8 mouse cellular contexts compared by ENCODE assay signal in genomic region chr5:77089294-77089693, GRCm38 (mm10). TPM values are rescaled to one million over a fixed set of nuclear protein-coding genes. Genes with fewer than 3 reads are reported as not detected.
DNase-seq lines count a peak whose midpoint lies in the region; ATAC-seq and TF ChIP-seq lines count a peak whose summit lies in the region.

No protein-coding gene starts in this region.

- H3K36me3 ChIP-seq in forebrain, embryonic 10.5 days (replicated peaks): peaks cover 7% of the 10 kb centered on the region; the same call in 1 of the 2 replicates
- H3K36me3 ChIP-seq in forebrain, embryonic 15.5 days: no peaks in the 10 kb centered on the region
- H3K36me3 ChIP-seq in E14TG2a.4 (ENCODE audit: insufficient read depth, low read length): no peaks in the 10 kb centered on the region
- no peaks in the 10 kb centered on the region for H3K36me3 ChIP-seq in spleen, adult 2 months (ENCODE audit: control insufficient read depth, insufficient read depth, low read length)

- TF ChIP-seq POLR2A in spleen, adult 2 months (IDR thresholded peaks at IDR 0.05; ENCODE audit: low read depth, low read length): no peak

- no peak overlapping the region for H3K4me2 ChIP-seq in forebrain, embryonic 15.5 days (replicated peaks)

- H3K4me3 ChIP-seq in forebrain, embryonic 10.5 days: no peak overlapping the region
- H3K4me3 ChIP-seq in forebrain, embryonic 15.5 days: no peak overlapping the region
- H3K4me3 ChIP-seq in E14TG2a.4 (replicated peaks; ENCODE audit: low read length): no peak overlapping the region
- no peak overlapping the region for H3K4me3 ChIP-seq in spleen, adult 2 months (ENCODE audit: extremely low read depth, insufficient read depth, insufficient read length)

- no peaks in the 10 kb centered on the region for H3K9me3 ChIP-seq in forebrain, embryonic 10.5 days
- no peaks in the 10 kb centered on the region for H3K9me3 ChIP-seq in forebrain, embryonic 15.5 days
- no peaks in the 10 kb centered on the region for H3K9me3 ChIP-seq in E14TG2a.4 (ENCODE audit: low read length)

- H3K27me3 ChIP-seq in forebrain, embryonic 10.5 days (ENCODE audit: poor library complexity, severe bottlenecking): peaks cover 51% of the 10 kb centered on the region
- H3K27me3 ChIP-seq in forebrain, embryonic 15.5 days: 0 out of 2 replicates have a peak, but pooled peaks cover 6% of the 10 kb centered on the region
- peaks cover 22% of the 10 kb centered on the region for H3K27me3 ChIP-seq in E14TG2a.4 (ENCODE audit: insufficient read depth, low read length)
- H3K27me3 ChIP-seq in spleen, adult 2 months (ENCODE audit: control insufficient read depth, insufficient read depth, low read length): no peaks in the 10 kb centered on the region

- intact Hi-C loops in gastrocnemius, postnatal 36 days (cut with DNase I): loop anchor here (5.0 kb wide), 3 partner anchors 78 to 932 kb away; no protein-coding TSS in a partner anchor

- peaks cover 50% of the 10 kb centered on the region for H3K4me1 ChIP-seq in forebrain, embryonic 10.5 days
- H3K4me1 ChIP-seq in forebrain, embryonic 15.5 days: peaks cover 16% of the 10 kb centered on the region
- peaks cover 42% of the 10 kb centered on the region for H3K4me1 ChIP-seq in E14TG2a.4 (replicated peaks; ENCODE audit: low read depth, low read length)
- H3K4me1 ChIP-seq in spleen, adult 2 months (ENCODE audit: control insufficient read depth, insufficient read depth, insufficient read length): peaks cover 16% of the 10 kb centered on the region

- no peak; the same call in 1 of the 2 replicates for ATAC-seq in forebrain, embryonic 15.5 days (replicated peaks)
- peak; percentile 70 for ATAC-seq in megakaryocyte, adult 5-6 weeks (ENCODE audit: poor library complexity, severe bottlenecking)

- H3K27ac ChIP-seq in forebrain, embryonic 10.5 days: no peak overlapping the region
- H3K27ac ChIP-seq in forebrain, embryonic 15.5 days (replicated peaks): no peak overlapping the region
- H3K27ac ChIP-seq in spleen, adult 2 months (ENCODE audit: insufficient read depth, low read length): no peak overlapping the region

- DNase-seq in forebrain, embryonic 10.5 days (ENCODE audit: extremely low spot score, low spot score): peak; percentile 50
- peak; percentile 46 to 69 for DNase-seq in cerebellum, postnatal 25 days
- peak; percentile 43 to 46 for DNase-seq in gastrocnemius, postnatal 36 days
- DNase-seq in kidney, postnatal 25 days: peak; percentile 43 to 67
- DNase-seq in spleen, adult 2 months (ENCODE audit: low read depth in 1 of 2, low spot score in 2 of 2): peak in 1 of 2 experiments; percentile 56

- WGBS in forebrain, embryonic 10.5 days: 61% methylated on average over 1 of the region's 1 CpGs
- WGBS in forebrain, embryonic 15.5 days: 26% methylated on average over 1 of the region's 1 CpGs
- WGBS in spleen, adult 2 months: 29% methylated on average over 1 of the region's 1 CpGs

- TF ChIP-seq CTCF in E14TG2a.4 (conservative IDR thresholded peaks at IDR 0.05; ENCODE audit: low read length): peak; percentile 96
- peak; percentile 81; the same call in 1 of the 2 replicates for TF ChIP-seq CTCF in spleen, adult 2 months (IDR thresholded peaks at IDR 0.05; ENCODE audit: extremely low read depth, insufficient read depth, insufficient read length, insufficient replicate concordance)

- no peak overlapping the region for H3K9ac ChIP-seq in forebrain, embryonic 15.5 days (replicated peaks)

RNA-seq across cellular contexts. Expression of gene Hopx, which starts 25.6 kb away (rescaled TPM):
- polyA plus RNA-seq in forebrain, embryonic 10.5 days (2016; fragmentation: Nextera tagmentation; extraction: Ambion mirVana): 0.23 and 0.55 TPM in 2 replicates
- polyA plus RNA-seq in forebrain, embryonic 15.5 days (2015; fragmentation: Nextera tagmentation; extraction: Ambion mirVana): 1.8 and 2.2 TPM in 2 replicates
- total RNA-seq in gastrocnemius, postnatal 36 days (2021): 1 to 10 TPM; 3.1 to 3.6 TPM
- total RNA-seq in megakaryocyte, adult 5-6 weeks (2015): 104 and 127 TPM in 2 replicates
- total RNA-seq in megakaryocyte, adult 5-6 weeks (2017): 35.5 and 46.3 TPM in 2 replicates
- 18.2 and 26.1 TPM in 2 replicates for polyA plus RNA-seq in spleen, adult 2 months (2012; rRNA removed)
